In the genomic region with DNA sequence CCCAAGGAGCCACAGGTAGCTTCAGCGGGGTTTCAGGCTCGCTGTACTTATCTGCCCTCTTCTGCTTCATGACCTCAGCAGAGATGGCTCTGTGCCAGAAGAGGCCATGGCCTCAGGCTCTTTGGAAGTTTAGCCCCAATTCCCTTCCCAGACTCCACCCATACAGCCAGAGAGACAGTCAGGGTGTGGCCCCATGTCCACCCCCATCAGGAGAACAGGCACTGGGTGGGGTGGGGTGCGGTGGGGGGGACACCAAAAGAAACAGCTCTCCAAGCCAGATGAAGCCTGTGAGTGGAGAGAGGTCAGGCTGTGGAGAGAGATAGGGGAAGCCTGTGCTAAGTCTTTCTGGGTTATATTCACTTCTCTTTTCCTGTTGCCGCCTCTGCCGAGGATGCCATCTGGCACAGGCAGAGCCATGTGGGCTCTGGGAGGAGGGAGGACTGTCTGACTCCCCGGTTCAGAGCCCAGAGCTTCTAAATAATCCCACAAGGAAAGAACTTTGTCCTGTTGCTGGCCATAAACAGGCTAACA, we compare ENCODE assay signal across 8 mouse cellular contexts. TPM values are rescaled to one million over a fixed set of nuclear protein-coding genes. Genes with fewer than 3 reads are reported as not detected.
DNase-seq lines count a peak whose midpoint lies in the region; ATAC-seq lines count a peak whose summit lies in the region.

No protein-coding gene starts in this region.

- H3K9ac ChIP-seq in intestine, embryonic 15.5 days: peak overlapping the region; percentile 58
- peak overlapping the region; percentile 73 for H3K9ac ChIP-seq in limb, embryonic 12.5 days (replicated peaks)
- H3K9ac ChIP-seq in midbrain, embryonic 12.5 days (replicated peaks): no peak overlapping the region; the same call in 1 of the 2 replicates

- no peaks in the 10 kb centered on the region for H3K9me3 ChIP-seq in intestine, embryonic 15.5 days
- H3K9me3 ChIP-seq in limb, embryonic 12.5 days: no peaks in the 10 kb centered on the region
- no peaks in the 10 kb centered on the region for H3K9me3 ChIP-seq in midbrain, embryonic 12.5 days

- H3K4me1 ChIP-seq in intestine, embryonic 15.5 days (replicated peaks): peaks cover 25% of the 10 kb centered on the region
- H3K4me1 ChIP-seq in limb, embryonic 12.5 days (replicated peaks): peaks cover 38% of the 10 kb centered on the region
- peaks cover 20% of the 10 kb centered on the region for H3K4me1 ChIP-seq in midbrain, embryonic 12.5 days

- 12% methylated on average over 6 of the region's 6 CpGs for WGBS in intestine, embryonic 15.5 days
- 24% methylated on average over 6 of the region's 6 CpGs for WGBS in limb, embryonic 12.5 days
- WGBS in midbrain, embryonic 12.5 days: 53% methylated on average over 6 of the region's 6 CpGs

- H3K27ac ChIP-seq in intestine, embryonic 15.5 days: peak overlapping the region; percentile 85
- peak overlapping the region; percentile 85; the same call in 1 of the 2 replicates for H3K27ac ChIP-seq in limb, embryonic 12.5 days
- H3K27ac ChIP-seq in midbrain, embryonic 12.5 days (replicated peaks): no peak overlapping the region

- peak overlapping the region; percentile 71 for H3K4me2 ChIP-seq in intestine, embryonic 15.5 days (replicated peaks)
- H3K4me2 ChIP-seq in limb, embryonic 12.5 days: peak overlapping the region; percentile 75
- peak overlapping the region; percentile 43 for H3K4me2 ChIP-seq in midbrain, embryonic 12.5 days (replicated peaks)

- intact Hi-C loops in gastrocnemius, postnatal 36 days (cut with DNase I): no loop called here

- peak; percentile 18 for DNase-seq in ovary, postnatal 14 days (ENCODE audit: low spot score)
- DNase-seq in ovary, adult 18-20 months (ENCODE audit: low spot score): no peak
- DNase-seq in cerebellum, adult 8-10 months: peak; percentile 24
- DNase-seq in gastrocnemius, postnatal 36 days: peak; percentile 49 to 58
- DNase-seq in telencephalon, adult 2 months (ENCODE audit: low read depth, low spot score): peak; percentile 79

- ATAC-seq in intestine, embryonic 15.5 days: peak; percentile 75
- no peak; the same call in 1 of the 2 replicates for ATAC-seq in limb, embryonic 12.5 days (ENCODE audit: insufficient number of reproducible peaks, insufficient read depth, low FRiP score, low TSS enrichment, low read depth)
- ATAC-seq in midbrain, embryonic 12.5 days (ENCODE audit: low FRiP score, low read depth): no peak

- H3K27me3 ChIP-seq in intestine, embryonic 15.5 days (replicated peaks): no peaks in the 10 kb centered on the region
- H3K27me3 ChIP-seq in limb, embryonic 12.5 days: 0 out of 2 replicates have a peak, but pooled peaks cover 6% of the 10 kb centered on the region
- H3K27me3 ChIP-seq in midbrain, embryonic 12.5 days: peaks cover 22% of the 10 kb centered on the region

- H3K36me3 ChIP-seq in intestine, embryonic 15.5 days: peaks cover 9% of the 10 kb centered on the region; the same call in 1 of the 2 replicates
- peaks cover 32% of the 10 kb centered on the region for H3K36me3 ChIP-seq in limb, embryonic 12.5 days
- H3K36me3 ChIP-seq in midbrain, embryonic 12.5 days: peaks cover 8% of the 10 kb centered on the region; the same call in 1 of the 2 replicates

- peak overlapping the region; percentile 40 for H3K4me3 ChIP-seq in intestine, embryonic 15.5 days (replicated peaks)
- H3K4me3 ChIP-seq in limb, embryonic 12.5 days (replicated peaks): peak overlapping the region; percentile 41
- no peak overlapping the region for H3K4me3 ChIP-seq in midbrain, embryonic 12.5 days

RNA-seq across cellular contexts. Expression of gene Calhm2, which starts 1.0 kb away (rescaled TPM):
- 1 to 10 TPM; 1.4 to 2.4 TPM for total RNA-seq in gastrocnemius, postnatal 36 days (2021)
- 5.8 and 6.1 TPM in 2 replicates for polyA plus RNA-seq in intestine, embryonic 15.5 days (2015; fragmentation: Nextera tagmentation; extraction: Ambion mirVana)
- polyA plus RNA-seq in limb, embryonic 12.5 days (2016; fragmentation: Nextera tagmentation; extraction: Ambion mirVana): 5.3 and 6.2 TPM in 2 replicates
- polyA plus RNA-seq in midbrain, embryonic 12.5 days (2016; fragmentation: Nextera tagmentation; extraction: Ambion mirVana): 1.3 and 2.3 TPM in 2 replicates

RNA-seq across cellular contexts. Expression of gene Calhm1, which starts 6.9 kb away (rescaled TPM):
- not detected for total RNA-seq in gastrocnemius, postnatal 36 days (2021)
- not detected in 2 replicates for polyA plus RNA-seq in intestine, embryonic 15.5 days (2015; fragmentation: Nextera tagmentation; extraction: Ambion mirVana)
- polyA plus RNA-seq in limb, embryonic 12.5 days (2016; fragmentation: Nextera tagmentation; extraction: Ambion mirVana): not detected in 2 replicates
- not detected in 2 replicates for polyA plus RNA-seq in midbrain, embryonic 12.5 days (2016; fragmentation: Nextera tagmentation; extraction: Ambion mirVana)

RNA-seq across cellular contexts. Expression of gene Calhm3, which starts 20.4 kb away (rescaled TPM):
- not detected for total RNA-seq in gastrocnemius, postnatal 36 days (2021)
- polyA plus RNA-seq in intestine, embryonic 15.5 days (2015; fragmentation: Nextera tagmentation; extraction: Ambion mirVana): 0.21 and 0.23 TPM in 2 replicates
- polyA plus RNA-seq in limb, embryonic 12.5 days (2016; fragmentation: Nextera tagmentation; extraction: Ambion mirVana): not detected in 2 replicates
- polyA plus RNA-seq in midbrain, embryonic 12.5 days (2016; fragmentation: Nextera tagmentation; extraction: Ambion mirVana): not detected in 2 replicates

RNA-seq across cellular contexts. Expression of gene Neurl1a, which starts 41.5 kb away (rescaled TPM):
- 100 to 1,000 TPM; 116 to 129 TPM for total RNA-seq in gastrocnemius, postnatal 36 days (2021)
- polyA plus RNA-seq in intestine, embryonic 15.5 days (2015; fragmentation: Nextera tagmentation; extraction: Ambion mirVana): 5.4 and 6.3 TPM in 2 replicates
- 7.7 and 10.1 TPM in 2 replicates for polyA plus RNA-seq in limb, embryonic 12.5 days (2016; fragmentation: Nextera tagmentation; extraction: Ambion mirVana)
- 4.8 and 5.2 TPM in 2 replicates for polyA plus RNA-seq in midbrain, embryonic 12.5 days (2016; fragmentation: Nextera tagmentation; extraction: Ambion mirVana)

RNA-seq across cellular contexts. Expression of gene Pdcd11, which starts 46.5 kb away (rescaled TPM):
- total RNA-seq in gastrocnemius, postnatal 36 days (2021): 1 to 10 TPM; 6.4 to 8.0 TPM
- polyA plus RNA-seq in intestine, embryonic 15.5 days (2015; fragmentation: Nextera tagmentation; extraction: Ambion mirVana): 9.2 and 9.3 TPM in 2 replicates
- polyA plus RNA-seq in limb, embryonic 12.5 days (2016; fragmentation: Nextera tagmentation; extraction: Ambion mirVana): 12.8 and 13.4 TPM in 2 replicates
- 10.6 and 12.9 TPM in 2 replicates for polyA plus RNA-seq in midbrain, embryonic 12.5 days (2016; fragmentation: Nextera tagmentation; extraction: Ambion mirVana)
